Mouse (Mus musculus) embryonic facial prominence, embryonic 13.5 days (tissue): ENCODE measurements around the gene Fbxl16. TPM values are rescaled to one million over a fixed set of nuclear protein-coding genes. Genes with fewer than 3 reads are reported as not detected.
A peak's percentile ranks its signal among the peaks of the same experiment; 100 is the strongest.

Experiments used
- ATAC-seq: fragments of 200-750 bp; cut with Nextera tagmentation; 2 replicates; pipeline ENCODE4 v1.8.0; 2017; ENCODE audit warnings: low read depth; ENCODE audit not compliant: insufficient number of reproducible peaks, insufficient read depth, low FRiP score, low TSS enrichment
- H3K27ac ChIP-seq: fragments of 300-500 bp; sonication (generic); 2 replicates; pipeline ENCODE4 v1.5.1; 2015; ENCODE audit warnings: moderate library complexity, mild to moderate bottlenecking, inconsistent platforms
- H3K27me3 ChIP-seq: fragments of 300-500 bp; sonication (generic); 2 replicates; pipeline ENCODE4 v1.6.1; 2015; ENCODE audit warnings: mild to moderate bottlenecking, inconsistent platforms
- H3K36me3 ChIP-seq: fragments of 300-500 bp; sonication (generic); 2 replicates; pipeline ENCODE4 v1.6.1; 2015; ENCODE audit warnings: mild to moderate bottlenecking, inconsistent platforms
- H3K4me1 ChIP-seq: fragments of 300-500 bp; sonication (generic); 2 replicates; pipeline ENCODE4 v1.6.1; 2015; ENCODE audit warnings: inconsistent platforms
- H3K4me2 ChIP-seq: fragments of 300-500 bp; sonication (generic); 2 replicates; pipeline ENCODE4 v1.6.1; 2015; ENCODE audit warnings: moderate library complexity, mild to moderate bottlenecking, inconsistent platforms
- H3K4me3 ChIP-seq: fragments of 300-500 bp; sonication (generic); 2 replicates; pipeline ENCODE4 v1.5.1; 2015; ENCODE audit warnings: mild to moderate bottlenecking, inconsistent platforms
- H3K9ac ChIP-seq: fragments of 300-500 bp; sonication (generic); 2 replicates; pipeline ENCODE4 v1.6.1; 2015; ENCODE audit warnings: mild to moderate bottlenecking, inconsistent platforms
- H3K9me3 ChIP-seq: fragments of 300-500 bp; sonication (generic); 2 replicates; pipeline ENCODE4 v1.6.1; 2016; ENCODE audit warnings: inconsistent platforms
- WGBS: fragments of 180-500 bp; shearing (Covaris S2); methylation state at CpG from one replicate; pipeline ENCODE4 v1.1.7; 2015; ENCODE audit warnings: mixed read lengths; 5-methylcytosine and 5-hydroxymethylcytosine counted together
- polyA plus RNA-seq: library from polyadenylated mRNA; unstranded; fragments of >200 nt; fragmentation: Nextera tagmentation; extraction: Ambion mirVana; gene quantifications from 2 replicates; pipeline ENCODE4 v1.2.1, GENCODE M21; 2015

Fbxl16 gene
- polyA plus RNA-seq, 1 experiment from 2014 or later: 4.2 TPM

DNA sequence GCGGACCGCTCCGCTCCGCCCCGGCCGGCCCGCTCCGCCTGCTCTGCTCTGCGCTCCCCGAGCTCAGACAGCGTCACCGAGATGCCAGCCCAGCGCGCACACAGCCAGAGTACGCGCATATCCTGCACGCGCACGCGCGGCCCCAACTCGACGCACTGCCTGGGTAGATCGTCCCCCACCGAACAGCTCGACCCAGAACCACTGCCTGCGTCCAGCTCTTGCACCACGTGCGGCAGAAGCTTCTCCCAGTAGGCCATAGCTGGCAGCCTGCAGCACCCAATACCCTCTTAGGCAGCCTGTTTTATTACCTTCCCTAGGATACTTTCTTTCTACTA, 28.2 kb downstream of the Fbxl16 start, which contains the start of gene Rhbdl1:
TSS of gene Rhbdl1 (minus strand) at position 220 of the 335 bp plus-strand sequence.
- H3K36me3 ChIP-seq: peaks cover 58% of the 10 kb centered on the region
- H3K9me3 ChIP-seq: no peaks in the 10 kb centered on the region
- 3% methylated on average over 29 of the region's 29 CpGs for WGBS
- peak within 1 kb of the TSS; percentile 72 for H3K9ac ChIP-seq
- ATAC-seq: no peak
- H3K4me2 ChIP-seq: peak within 1 kb of the TSS; percentile 98
- H3K4me3 ChIP-seq: peak within 1 kb of the TSS; percentile 43
- H3K4me1 ChIP-seq: peaks cover 44% of the 10 kb centered on the region
- peak within 1 kb of the TSS; percentile 39; the same call in 1 of the 2 replicates for H3K27ac ChIP-seq
- no peaks in the 10 kb centered on the region for H3K27me3 ChIP-seq

DNA sequence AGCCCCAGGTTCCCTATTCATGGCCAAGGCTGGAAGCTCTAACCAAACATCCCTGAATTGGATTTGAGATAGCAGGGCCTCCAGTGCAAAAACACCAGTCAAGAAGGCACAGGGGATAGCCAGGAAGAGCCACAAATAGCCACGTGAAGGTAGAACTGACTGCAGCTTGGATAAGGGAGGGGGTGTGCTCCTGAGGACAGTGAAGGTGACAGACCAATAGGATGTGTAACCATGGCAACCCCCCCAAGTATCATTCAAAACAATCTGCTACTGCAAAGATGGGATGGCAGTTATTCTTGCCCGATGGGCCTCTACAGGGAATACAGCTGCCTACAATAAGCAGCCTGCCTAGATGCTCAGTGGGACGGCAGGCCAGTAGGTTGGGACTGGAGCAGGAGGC, 28.6 kb downstream of the Fbxl16 start:
- H3K4me3 ChIP-seq: peak overlapping the region; percentile 43
- H3K4me1 ChIP-seq: peaks cover 43% of the 10 kb centered on the region
- H3K27ac ChIP-seq: 0 out of 2 replicates have a peak overlapping the region, but pooled peaks have one; percentile 39
- ATAC-seq: no peak
- 53% methylated on average over 3 of the region's 3 CpGs for WGBS
- H3K9ac ChIP-seq: peak overlapping the region; percentile 72
- H3K9me3 ChIP-seq: no peaks in the 10 kb centered on the region
- H3K27me3 ChIP-seq: no peaks in the 10 kb centered on the region
- peaks cover 63% of the 10 kb centered on the region for H3K36me3 ChIP-seq
- peak overlapping the region; percentile 98 for H3K4me2 ChIP-seq

DNA sequence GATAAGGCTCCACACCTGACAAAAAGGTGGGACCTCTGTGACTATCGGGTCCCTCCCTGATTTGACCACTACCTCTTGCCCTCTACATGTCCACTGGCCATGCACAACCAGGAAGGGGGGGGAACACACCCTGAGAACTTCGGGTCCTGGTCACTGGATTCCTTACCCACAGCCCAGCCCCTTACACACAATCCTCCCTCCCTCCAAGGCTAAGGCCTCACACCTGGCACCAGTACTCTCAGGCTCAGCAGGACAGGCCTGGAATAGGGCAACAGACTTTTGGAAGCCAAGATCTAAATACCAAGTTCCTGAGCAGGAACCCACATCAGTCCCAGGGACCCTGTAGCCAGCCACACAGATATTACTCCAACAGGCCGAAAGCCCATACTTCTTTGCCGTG, 30.0 kb downstream of the Fbxl16 start:
- H3K4me1 ChIP-seq: peaks cover 48% of the 10 kb centered on the region
- WGBS: 91% methylated on average over 4 of the region's 4 CpGs
- 0 out of 2 replicates have a peak overlapping the region, but pooled peaks have one; percentile 6 for H3K9ac ChIP-seq
- no peak overlapping the region for H3K4me3 ChIP-seq
- no peak for ATAC-seq
- no peak overlapping the region for H3K4me2 ChIP-seq
- H3K36me3 ChIP-seq: peaks cover 64% of the 10 kb centered on the region
- no peak overlapping the region for H3K27ac ChIP-seq
- no peaks in the 10 kb centered on the region for H3K27me3 ChIP-seq
- no peaks in the 10 kb centered on the region for H3K9me3 ChIP-seq

DNA sequence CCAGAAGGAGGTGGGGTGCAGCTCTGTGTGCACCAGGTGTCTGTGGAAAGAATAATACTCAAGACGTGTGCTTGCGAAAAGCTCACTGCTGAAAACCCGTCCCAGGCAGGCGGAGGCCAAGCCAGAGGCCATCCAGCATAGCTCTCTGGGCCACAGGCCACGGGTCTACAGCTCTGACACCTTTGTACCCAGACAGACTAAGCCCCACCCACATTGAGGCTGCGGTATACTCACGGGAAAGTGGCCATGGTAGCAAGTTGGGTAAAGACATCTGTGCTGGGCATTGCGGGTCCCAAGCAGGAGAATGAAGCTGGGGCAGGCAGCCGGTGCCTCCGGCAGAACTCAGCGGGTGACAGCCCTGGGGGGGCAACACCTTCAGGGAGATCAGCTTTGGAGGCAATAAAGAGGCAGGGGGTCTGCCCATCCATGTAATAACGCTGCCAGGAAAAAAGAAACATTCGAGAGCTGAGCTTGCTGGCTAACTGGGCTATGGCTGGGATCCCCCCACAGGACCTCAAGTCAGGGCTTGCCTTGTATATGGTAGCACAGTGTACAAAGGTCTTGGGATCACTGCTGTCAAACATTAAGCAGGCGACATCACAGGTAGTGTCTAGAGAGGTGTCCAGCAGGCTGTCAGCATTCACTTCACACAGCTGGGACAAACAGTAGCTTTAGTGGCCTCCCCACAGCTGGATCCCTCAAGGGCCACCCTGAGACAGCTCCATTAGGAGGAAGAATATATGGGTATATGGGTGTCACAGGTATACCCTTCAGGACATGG, 30.8 kb downstream of the Fbxl16 start:
- 0 out of 2 replicates have a peak overlapping the region, but pooled peaks have one; percentile 6 for H3K9ac ChIP-seq
- H3K9me3 ChIP-seq: no peaks in the 10 kb centered on the region
- WGBS: 81% methylated on average over 14 of the region's 14 CpGs
- no peak overlapping the region for H3K4me3 ChIP-seq
- H3K27me3 ChIP-seq: no peaks in the 10 kb centered on the region
- H3K4me2 ChIP-seq: no peak overlapping the region
- peaks cover 43% of the 10 kb centered on the region for H3K4me1 ChIP-seq
- peaks cover 62% of the 10 kb centered on the region for H3K36me3 ChIP-seq
- no peak overlapping the region for H3K27ac ChIP-seq
- ATAC-seq: no peak

DNA sequence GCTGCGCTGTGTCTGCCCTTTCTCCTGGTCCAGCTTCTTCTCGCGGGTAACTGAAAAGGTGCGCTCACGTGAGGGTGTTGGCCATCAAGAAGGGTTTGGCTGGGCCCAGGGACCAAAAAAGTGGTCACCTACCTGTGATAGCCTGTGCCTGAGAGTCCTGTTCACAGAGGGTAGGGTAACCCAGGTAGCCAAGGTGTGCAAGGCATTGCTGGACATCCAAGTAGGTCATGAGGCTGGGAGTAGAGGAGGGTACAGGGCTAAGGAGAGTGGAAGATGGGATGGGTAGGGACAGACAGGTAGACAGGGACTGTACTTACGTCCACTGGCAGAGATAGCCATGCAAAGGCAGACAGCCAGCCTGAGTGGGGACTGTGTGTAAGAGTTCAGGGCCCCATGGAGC, 31.6 kb downstream of the Fbxl16 start:
- H3K36me3 ChIP-seq: peaks cover 59% of the 10 kb centered on the region
- no peak overlapping the region for H3K4me3 ChIP-seq
- H3K27me3 ChIP-seq: no peaks in the 10 kb centered on the region

DNA sequence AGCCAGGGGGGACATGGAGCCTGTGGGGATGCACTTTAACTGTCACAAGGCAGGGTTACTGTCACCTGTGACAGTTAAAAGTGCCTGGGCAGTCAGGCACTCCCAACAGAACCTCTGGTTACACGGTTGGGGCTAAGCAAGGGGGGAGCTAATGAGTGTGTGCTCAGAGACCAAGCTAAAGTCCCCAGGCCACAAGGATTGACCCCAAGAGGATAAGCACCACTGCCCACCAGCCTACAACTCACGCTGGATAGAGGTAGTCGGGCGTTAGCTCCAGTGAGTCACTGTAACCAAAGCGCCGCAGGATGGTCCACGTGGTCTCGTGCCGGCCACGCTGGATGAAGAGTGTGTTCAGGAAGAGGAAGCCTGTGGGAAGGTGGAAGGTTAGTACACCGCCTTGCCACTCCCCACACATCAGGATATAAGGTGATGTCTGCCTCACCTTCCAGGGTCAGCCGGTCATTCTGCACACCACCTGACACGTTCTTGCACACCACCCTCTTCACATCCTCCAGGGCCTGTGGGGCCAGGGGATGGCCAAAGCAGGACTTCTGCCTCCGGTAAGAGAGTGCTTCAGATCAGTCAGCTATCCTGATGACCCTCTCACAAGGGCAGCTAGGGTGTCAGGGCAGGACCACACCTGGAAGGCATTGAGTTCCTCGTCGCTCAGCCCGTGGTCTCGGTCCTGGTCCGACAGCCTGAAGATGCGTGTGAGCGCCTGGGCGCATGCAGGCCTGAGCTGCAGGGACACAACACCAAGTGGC, 32.4 kb downstream of the Fbxl16 start, which contains the start of gene Gm20683:
TSS of gene Gm20683 (minus strand) at position 647 of the 764 bp plus-strand sequence.
- H3K4me1 ChIP-seq: peaks cover 30% of the 10 kb centered on the region
- WGBS: 93% methylated on average over 22 of the region's 22 CpGs
- ATAC-seq: no peak
- H3K27me3 ChIP-seq: no peaks in the 10 kb centered on the region
- H3K27ac ChIP-seq: no peak within 1 kb of the TSS
- H3K9ac ChIP-seq: no peak within 1 kb of the TSS
- peaks cover 61% of the 10 kb centered on the region for H3K36me3 ChIP-seq
- H3K9me3 ChIP-seq: no peaks in the 10 kb centered on the region
- no peak within 1 kb of the TSS for H3K4me2 ChIP-seq
- H3K4me3 ChIP-seq: no peak within 1 kb of the TSS

More for the DNA sequence above, 31.6 kb downstream of the Fbxl16 start:
- Histone ChIP-seq H3K4me1 (peaks cover 38% of the 10 kb centered on the region), H3K27ac (no peak overlapping the region), H3K4me2 (no peak overlapping the region), H3K9ac (0 out of 2 replicates have a peak overlapping the region, but pooled peaks have one; percentile 6), H3K9me3 (no peaks in the 10 kb centered on the region)
- 95% methylated on average over 6 of the region's 6 CpGs for WGBS
- ATAC-seq: no peak

DNA sequence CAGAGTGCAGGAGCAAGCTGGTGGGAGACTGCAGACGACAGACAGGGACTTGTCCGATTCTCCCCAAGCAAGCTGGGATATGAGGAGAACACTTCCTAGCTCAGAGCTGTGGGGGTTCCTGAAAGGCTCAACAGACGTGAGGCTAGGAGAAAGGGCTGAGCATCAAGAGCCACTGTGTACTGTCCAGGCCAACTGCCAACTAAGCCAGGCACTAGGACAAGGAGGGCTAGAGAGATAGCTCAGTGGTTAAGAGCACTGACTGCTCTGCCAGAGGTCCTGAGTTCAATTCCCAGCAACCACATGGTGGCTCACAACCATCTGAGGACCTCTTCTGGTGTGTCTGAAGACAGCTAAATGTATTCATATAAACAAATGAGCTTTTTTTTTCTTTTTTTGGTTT, 33.6 kb downstream of the Fbxl16 start:
- no peak overlapping the region for H3K4me2 ChIP-seq
- no peak for ATAC-seq
- peaks cover 18% of the 10 kb centered on the region for H3K4me1 ChIP-seq
- H3K9me3 ChIP-seq: no peaks in the 10 kb centered on the region
- no peak overlapping the region for H3K9ac ChIP-seq
- no peak overlapping the region for H3K4me3 ChIP-seq
- 82% methylated on average over 3 of the region's 3 CpGs for WGBS
- no peaks in the 10 kb centered on the region for H3K27me3 ChIP-seq
- H3K27ac ChIP-seq: no peak overlapping the region
- peaks cover 73% of the 10 kb centered on the region for H3K36me3 ChIP-seq

DNA sequence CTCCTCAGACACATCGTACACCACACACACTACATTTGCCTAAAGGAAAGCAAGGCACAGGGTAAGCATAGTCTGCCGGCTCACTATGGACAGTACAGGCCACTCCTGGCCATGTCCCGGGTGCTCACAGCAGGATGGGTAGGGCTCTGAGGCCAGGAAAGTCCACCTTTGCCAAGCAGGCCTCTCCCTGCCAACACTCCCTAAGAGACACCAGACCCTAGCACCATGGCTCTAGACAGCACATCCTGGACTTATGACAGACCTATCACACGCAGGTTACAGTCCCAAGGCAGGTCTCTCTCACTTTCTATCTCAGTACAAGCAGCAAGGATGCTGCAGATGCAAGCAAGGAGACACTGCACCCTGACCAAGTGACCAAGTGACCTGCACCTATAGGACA, 34.2 kb downstream of the Fbxl16 start:
- H3K4me3 ChIP-seq: peak overlapping the region; percentile 83
- peaks cover 16% of the 10 kb centered on the region for H3K4me1 ChIP-seq
- no peaks in the 10 kb centered on the region for H3K9me3 ChIP-seq
- H3K4me2 ChIP-seq: peak overlapping the region; percentile 87
- no peak for ATAC-seq
- peaks cover 74% of the 10 kb centered on the region for H3K36me3 ChIP-seq
- WGBS: 91% methylated on average over 4 of the region's 4 CpGs
- H3K9ac ChIP-seq: peak overlapping the region; percentile 91
- no peak overlapping the region for H3K27ac ChIP-seq
- no peaks in the 10 kb centered on the region for H3K27me3 ChIP-seq

DNA sequence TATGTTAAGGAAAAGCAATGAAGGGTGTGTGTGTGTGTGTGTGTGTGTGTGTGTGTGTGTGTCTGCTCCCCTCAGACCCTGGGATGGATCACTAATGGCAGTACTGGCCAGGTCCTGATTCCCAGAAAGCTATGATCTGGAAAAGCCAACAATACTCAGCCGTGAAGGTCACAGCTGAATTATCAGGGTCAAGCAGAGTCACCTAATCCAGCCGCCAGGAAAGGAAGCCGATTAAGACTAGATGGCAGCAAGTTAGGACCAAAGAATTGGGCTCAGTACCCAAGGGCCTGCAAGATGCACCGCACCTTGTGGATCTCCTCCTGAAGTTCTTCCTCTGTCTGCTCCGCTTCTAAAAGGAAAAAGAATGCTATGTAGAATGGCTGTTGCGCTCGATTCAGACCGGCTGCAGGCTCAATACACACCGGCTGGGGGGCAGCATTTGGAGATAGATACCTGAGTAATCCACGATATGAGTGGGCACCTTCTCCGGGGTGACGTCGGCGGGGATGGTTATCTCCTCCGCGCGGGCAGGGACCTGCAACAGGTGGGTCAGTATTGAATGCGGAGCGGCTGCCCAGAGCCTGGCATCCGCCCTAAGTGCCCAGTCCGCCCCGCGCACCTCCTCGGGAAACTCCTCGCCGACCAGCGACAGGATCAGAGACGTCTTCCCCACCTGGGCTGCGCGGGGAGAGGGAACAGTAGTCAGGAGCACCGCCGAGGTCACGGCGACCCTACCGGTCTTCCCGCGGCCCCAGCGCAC, 34.9 kb downstream of the Fbxl16 start:
- 0 out of 2 replicates have a peak, but pooled peaks have one; percentile 1 for ATAC-seq
- Histone ChIP-seq H3K4me3 (peak overlapping the region; percentile 83), H3K4me1 (peaks cover 16% of the 10 kb centered on the region), H3K27ac (peak overlapping the region; percentile 89), H3K9me3 (no peaks in the 10 kb centered on the region), H3K4me2 (peak overlapping the region; percentile 87), H3K9ac (peak overlapping the region; percentile 91), H3K36me3 (peaks cover 77% of the 10 kb centered on the region), H3K27me3 (no peaks in the 10 kb centered on the region)
- WGBS: 2% methylated on average over 38 of the region's 38 CpGs

DNA sequence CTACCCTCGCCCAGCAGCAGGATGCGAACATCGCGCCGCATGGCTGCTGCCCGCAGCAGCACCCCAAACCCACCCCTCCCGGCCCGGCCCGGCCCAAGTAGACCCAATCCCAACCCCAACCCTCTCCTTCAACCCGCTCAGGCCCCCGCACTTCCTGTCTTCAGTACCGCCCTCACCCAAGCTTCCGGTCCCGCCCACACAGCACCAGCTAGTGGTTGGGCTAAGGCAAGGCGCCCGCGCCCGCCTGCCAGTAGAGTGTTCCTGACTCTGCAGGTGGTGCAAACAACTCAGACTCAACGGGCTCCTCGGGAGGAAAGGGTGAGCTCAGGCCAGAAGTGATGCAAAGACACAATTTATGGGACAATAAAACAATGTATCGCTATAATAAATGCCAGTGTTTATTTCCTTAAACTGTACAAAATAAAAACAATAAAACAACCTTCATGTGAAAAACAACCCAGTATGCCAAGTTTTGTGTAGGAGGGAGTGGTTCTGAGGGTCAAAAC, 35.6 kb downstream of the Fbxl16 start, which contains the start of gene Rhot2:
TSS of gene Rhot2 (minus strand) at position 456 of the 506 bp plus-strand sequence.
- Histone ChIP-seq H3K4me1 (peaks cover 16% of the 10 kb centered on the region), H3K27ac (peak within 1 kb of the TSS; percentile 89), H3K9ac (peak within 1 kb of the TSS; percentile 91), H3K9me3 (no peaks in the 10 kb centered on the region), H3K27me3 (no peaks in the 10 kb centered on the region), H3K4me3 (peak within 1 kb of the TSS; percentile 83), H3K4me2 (peak within 1 kb of the TSS; percentile 87), H3K36me3 (peaks cover 77% of the 10 kb centered on the region)
- peak; percentile 89 for ATAC-seq
- WGBS: 2% methylated on average over 21 of the region's 21 CpGs

DNA sequence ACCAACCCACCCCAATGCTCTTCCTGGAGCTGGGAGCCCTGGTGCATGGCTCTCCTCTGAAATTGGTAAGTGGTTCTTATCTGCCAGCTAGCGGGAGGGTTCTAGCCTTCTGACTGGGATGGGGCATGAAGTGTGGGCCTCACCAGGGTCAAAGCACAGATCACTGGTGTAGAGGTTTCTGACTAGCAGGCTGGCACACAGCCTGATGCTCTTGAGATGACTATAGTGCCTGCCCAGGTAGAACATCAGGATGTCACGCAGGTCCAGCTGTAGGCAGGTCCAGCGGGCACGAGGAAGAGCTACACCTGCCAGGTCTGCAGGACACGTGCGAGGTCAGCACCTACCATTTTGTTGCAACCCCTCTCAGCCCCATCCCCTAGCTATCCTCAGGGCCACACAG, 51.3 kb downstream of the Fbxl16 start:
- peak overlapping the region; percentile 71 for H3K4me3 ChIP-seq
- ATAC-seq: no peak
- no peaks in the 10 kb centered on the region for H3K27me3 ChIP-seq
- H3K9me3 ChIP-seq: no peaks in the 10 kb centered on the region
- H3K4me1 ChIP-seq: peaks cover 24% of the 10 kb centered on the region
- H3K36me3 ChIP-seq: peaks cover 7% of the 10 kb centered on the region
- peak overlapping the region; percentile 78 for H3K4me2 ChIP-seq
- 92% methylated on average over 6 of the region's 6 CpGs for WGBS
- peak overlapping the region; percentile 85 for H3K9ac ChIP-seq
- H3K27ac ChIP-seq: no peak overlapping the region
